Mouse (Mus musculus) retina, embryonic 14.5 days (tissue): Measurements from ENCODE around the gene Mesp1.
"Not testable (repeated sequence)": the region's sequence is repeated elsewhere in the genome, so short reads cannot be mapped to it uniquely, and the experiment has no call there.

ENCODE experiments used
- DNase-seq: peaks from one replicate; pipeline ENCODE4 v3.0.0-alpha.2; 2015; ENCODE audit warnings: low spot score

Mesp1 gene

GRCm38 (mm10) chr7:79789812-79790211 lies 3.8 kb downstream of the Mesp1 start:
- not testable (repeated sequence) for DNase-seq

GRCm38 (mm10) chr7:79786295-79786694 lies 7.3 kb downstream of the Mesp1 start:
- DNase-seq: peak; percentile 89

GRCm38 (mm10) chr7:79782516-79782855 lies 11.1 kb downstream of the Mesp1 start:
- no peak for DNase-seq

GRCm38 (mm10) chr7:79781826-79782515 lies 11.6 kb downstream of the Mesp1 start:
- DNase-seq: no peak

GRCm38 (mm10) chr7:79780647-79781626 lies 12.7 kb downstream of the Mesp1 start:
- peak; percentile 95 for DNase-seq

- no peak for DNase-seq
Observed at GRCm38 (mm10) chr7:79771561-79772512, 21.8 kb downstream of the Mesp1 start.

- DNase-seq: no peak
Observed at GRCm38 (mm10) chr7:79769664-79770063, 23.9 kb downstream of the Mesp1 start.

- no peak for DNase-seq
Observed at GRCm38 (mm10) chr7:79765991-79766390, 27.6 kb downstream of the Mesp1 start.

GRCm38 (mm10) chr7:79762106-79762505 lies 31.5 kb downstream of the Mesp1 start:
- DNase-seq: no peak

- DNase-seq: no peak
Observed at GRCm38 (mm10) chr7:79761124-79761876, 32.3 kb downstream of the Mesp1 start.

- DNase-seq: no peak
Observed at GRCm38 (mm10) chr7:79759766-79760165, 33.8 kb downstream of the Mesp1 start.

GRCm38 (mm10) chr7:79758176-79758575 lies 35.4 kb downstream of the Mesp1 start:
- no peak for DNase-seq

GRCm38 (mm10) chr7:79756334-79756733 lies 37.3 kb downstream of the Mesp1 start:
- DNase-seq: no peak

GRCm38 (mm10) chr7:79749511-79749910 lies 44.1 kb downstream of the Mesp1 start:
- no peak for DNase-seq

GRCm38 (mm10) chr7:79747659-79748058 lies 45.9 kb downstream of the Mesp1 start:
- DNase-seq: no peak

- no peak for DNase-seq
Observed at GRCm38 (mm10) chr7:79744585-79744984, 49.0 kb downstream of the Mesp1 start.

GRCm38 (mm10) chr7:79744051-79744450 lies 49.5 kb downstream of the Mesp1 start:
- no peak for DNase-seq

GRCm38 (mm10) chr7:79742659-79743536 lies 50.7 kb downstream of the Mesp1 start, which contains the start of the genes Pex11a and Wdr93:
Gene Pex11a (minus strand): TSS chr7:79743131.
Gene Wdr93 (plus strand): TSS chr7:79743163.
- DNase-seq: peak; percentile 82

GRCm38 (mm10) chr7:79742277-79742658 lies 51.3 kb downstream of the Mesp1 start:
- DNase-seq: no peak
